Mouse (Mus musculus) megakaryocyte, embryonic 14.5 days (primary cell): ENCODE data around the gene Hist1h4h.

Experiments used
- FLI1 ChIP-seq: IDR thresholded peaks from 2 replicates; pipeline ENCODE4 v1.6.1; 2012; ENCODE audit warnings: low read length, inconsistent platforms, mixed read lengths
- GATA1 ChIP-seq: IDR thresholded peaks from 3 replicates; pipeline ENCODE4 v1.6.1; 2012; ENCODE audit warnings: mixed read lengths, low read length, inconsistent platforms, borderline replicate concordance

DNA sequence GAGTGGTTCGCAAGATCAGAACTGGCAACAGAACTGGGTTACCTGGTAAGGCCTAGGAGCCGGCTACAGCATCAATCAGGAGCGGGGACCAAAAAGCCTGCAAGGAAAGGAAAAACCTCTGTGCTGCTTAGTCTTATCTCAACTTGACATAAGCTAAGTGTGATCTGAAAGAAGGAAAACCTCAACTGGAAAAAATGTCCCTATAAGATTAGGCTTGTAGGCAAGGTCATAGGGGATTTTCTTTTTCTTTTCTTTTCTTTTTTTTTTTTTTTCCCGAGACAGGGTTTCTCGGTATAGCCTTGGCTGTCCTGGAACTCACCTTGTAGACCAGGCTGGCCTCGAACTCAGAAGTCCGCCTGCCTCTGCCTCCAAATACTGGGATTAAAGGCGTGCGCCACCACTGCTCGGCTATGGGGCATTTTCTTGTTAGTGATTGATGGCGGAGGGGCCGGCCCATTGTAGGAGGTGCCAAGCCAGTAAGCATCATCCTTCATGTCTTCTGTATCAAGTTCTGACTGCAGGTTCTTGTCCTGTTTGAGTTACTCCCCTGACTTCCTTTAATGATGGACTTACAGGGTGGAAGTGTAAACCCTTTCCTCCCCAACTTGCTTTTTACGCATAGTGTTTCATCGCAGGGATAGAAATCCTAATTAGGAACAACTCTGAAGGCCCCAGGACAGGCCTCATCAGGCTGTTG is 23.9 kb upstream of the Hist1h4h start:
- TF ChIP-seq GATA1 = no peak
- TF ChIP-seq FLI1 = no peak
